In the genomic region with DNA sequence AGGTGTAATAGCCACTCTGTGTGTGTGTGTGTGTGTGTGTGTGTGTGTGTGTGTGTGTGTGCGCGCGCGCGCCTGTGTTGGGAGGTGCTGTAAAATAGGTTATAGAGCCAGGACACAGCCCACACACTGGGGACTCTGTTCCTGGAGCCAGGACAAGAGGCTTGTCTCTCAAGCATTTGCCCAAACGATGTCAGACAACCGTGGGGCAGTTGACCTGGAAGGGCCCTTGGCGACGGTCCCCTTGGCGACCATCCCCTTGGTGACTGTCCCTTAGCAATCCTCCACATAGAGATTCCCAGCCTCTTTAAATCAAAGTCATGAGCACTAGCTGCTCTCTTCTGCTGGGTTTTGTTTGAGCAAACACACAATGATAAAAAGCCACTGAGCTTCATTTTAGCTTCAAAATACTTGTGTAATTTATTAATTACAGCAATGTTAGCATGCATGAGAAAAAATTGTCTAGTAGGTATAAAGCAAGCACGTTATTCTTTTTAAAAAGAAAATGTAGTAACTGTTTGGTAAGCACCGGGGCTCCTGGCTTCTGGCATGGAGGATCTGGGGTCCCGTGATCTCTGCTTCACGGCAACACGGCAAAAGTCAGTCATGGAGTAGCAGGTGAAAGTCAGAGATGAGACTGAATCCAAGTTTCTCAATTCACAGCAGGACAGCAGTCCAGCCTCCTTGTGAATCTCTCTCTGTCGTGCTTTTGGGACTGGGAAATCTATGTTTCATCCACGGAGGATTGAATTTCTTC, we compare ENCODE assay signal across 10 mouse cellular contexts. TPM values are rescaled to one million over a fixed set of nuclear protein-coding genes. Genes with fewer than 3 reads are reported as not detected.
DNase-seq lines count a peak whose midpoint lies in the region; ATAC-seq and TF ChIP-seq lines count a peak whose summit lies in the region.
"Had no signal": no experiment of that assay in that cellular context is flagged by ENCODE, and none has a peak within 500 bp of the region (broad histone marks: within the 10 kb centered on the region; RNA-seq: fewer than 3 reads in every experiment).

No protein-coding gene starts in this region.

- peak; percentile 49 to 64 for DNase-seq in layer of hippocampus, postnatal 10 days (ENCODE audit: low spot score in 2 of 2)
- DNase-seq in layer of hippocampus, adult 11-12 months (ENCODE audit: low spot score), result no peak
- DNase-seq in embryo, embryonic 9.5 days (ENCODE audit: extremely low spot score), result peak; percentile 62
- DNase-seq in hindbrain, embryonic 14.5 days (ENCODE audit: low spot score), result peak; percentile 53
- no peak for DNase-seq in urinary bladder, adult 2 months (ENCODE audit: low spot score)
- no peak for DNase-seq in kidney, postnatal 25 days
- DNase-seq: kidney, adult 2 months had no signal

- H3K4me1 ChIP-seq in hindbrain, embryonic 14.5 days (replicated peaks; ENCODE audit: control insufficient read depth, insufficient read depth, low read length), result peaks cover 37% of the 10 kb centered on the region
- H3K4me1 ChIP-seq in neural tube, embryonic 13.5 days (replicated peaks), result peaks cover 44% of the 10 kb centered on the region
- no peaks in the 10 kb centered on the region for H3K4me1 ChIP-seq in intestine, postnatal 0 days (replicated peaks; ENCODE audit: control insufficient read depth, insufficient read depth, low read length)

- ATAC-seq in hindbrain, embryonic 14.5 days (ENCODE audit: low FRiP score), result peak; percentile 28; the same call in 1 of the 2 replicates
- peak; percentile 37 for ATAC-seq in neural tube, embryonic 13.5 days (ENCODE audit: low read depth)
- ATAC-seq in intestine, postnatal 0 days, result no peak

- no peaks in the 10 kb centered on the region for H3K36me3 ChIP-seq in hindbrain, embryonic 14.5 days (replicated peaks; ENCODE audit: control insufficient read depth, insufficient read depth)
- H3K36me3 ChIP-seq in neural tube, embryonic 13.5 days, result no peaks in the 10 kb centered on the region
- no peaks in the 10 kb centered on the region for H3K36me3 ChIP-seq in intestine, postnatal 0 days (ENCODE audit: control insufficient read depth, insufficient read depth)
- H3K36me3 ChIP-seq: limb, embryonic 12.5 days had no signal

- peak overlapping the region; percentile 63 for H3K4me2 ChIP-seq in hindbrain, embryonic 14.5 days (replicated peaks)
- H3K4me2 ChIP-seq in neural tube, embryonic 13.5 days, result peak overlapping the region; percentile 73
- H3K4me2 ChIP-seq in intestine, postnatal 0 days (replicated peaks; ENCODE audit: low read depth), result no peak overlapping the region

- H3K27ac ChIP-seq in hindbrain, embryonic 14.5 days, result 0 out of 2 replicates have a peak overlapping the region, but pooled peaks have one; percentile 59
- H3K27ac ChIP-seq in neural tube, embryonic 13.5 days (replicated peaks), result peak overlapping the region; percentile 34; the same call in 1 of the 2 replicates
- H3K27ac ChIP-seq in intestine, postnatal 0 days (ENCODE audit: low read depth, low read length), result no peak overlapping the region
- H3K27ac ChIP-seq: limb, embryonic 12.5 days had no signal

- TF ChIP-seq CTCF in intestine, postnatal 0 days (IDR thresholded peaks at IDR 0.05; ENCODE audit: low read depth), result no peak

- peak overlapping the region; percentile 67; the same call in 1 of the 2 replicates for H3K9ac ChIP-seq in hindbrain, embryonic 14.5 days
- peak overlapping the region; percentile 81; the same call in 1 of the 2 replicates for H3K9ac ChIP-seq in neural tube, embryonic 13.5 days
- no peak overlapping the region for H3K9ac ChIP-seq in intestine, postnatal 0 days (ENCODE audit: low read depth, low read length)
- H3K9ac ChIP-seq: limb, embryonic 12.5 days had no signal

- peak overlapping the region; percentile 48 for H3K4me3 ChIP-seq in hindbrain, embryonic 14.5 days (replicated peaks; ENCODE audit: low read length)
- H3K4me3 ChIP-seq in neural tube, embryonic 13.5 days, result peak overlapping the region; percentile 52
- H3K4me3 ChIP-seq in intestine, postnatal 0 days (ENCODE audit: low read depth, low read length), result no peak overlapping the region

- peaks cover 13% of the 10 kb centered on the region; the same call in 1 of the 2 replicates for H3K9me3 ChIP-seq in hindbrain, embryonic 14.5 days (ENCODE audit: control insufficient read depth, low read length)
- peaks cover 10% of the 10 kb centered on the region for H3K9me3 ChIP-seq in neural tube, embryonic 13.5 days
- no peaks in the 10 kb centered on the region for H3K9me3 ChIP-seq in intestine, postnatal 0 days (ENCODE audit: control insufficient read depth)

- WGBS in hindbrain, embryonic 14.5 days, result 12% methylated on average over 17 of the region's 17 CpGs
- 18% methylated on average over 17 of the region's 17 CpGs for WGBS in neural tube, embryonic 13.5 days
- WGBS in intestine, postnatal 0 days, result 52% methylated on average over 17 of the region's 17 CpGs

- peaks cover 30% of the 10 kb centered on the region for H3K27me3 ChIP-seq in hindbrain, embryonic 14.5 days (ENCODE audit: control insufficient read depth, insufficient read depth, low read length)
- peaks cover 68% of the 10 kb centered on the region for H3K27me3 ChIP-seq in neural tube, embryonic 13.5 days
- H3K27me3 ChIP-seq in intestine, postnatal 0 days (replicated peaks; ENCODE audit: control insufficient read depth, insufficient read depth, low read length), result peaks cover 51% of the 10 kb centered on the region

RNA-seq across cellular contexts. Expression of a gene that starts 3.0 kb away (rescaled TPM):
- 10 to 100 TPM; 24.3 to 24.4 TPM for total RNA-seq in layer of hippocampus, postnatal 10 days (2021)
- 28.7 and 31.4 TPM in 2 replicates for polyA plus RNA-seq in hindbrain, embryonic 14.5 days (2014; fragmentation: Nextera tagmentation; extraction: Ambion mirVana)
- 22.0 and 22.7 TPM in 2 replicates for polyA plus RNA-seq in neural tube, embryonic 13.5 days (2015; fragmentation: Nextera tagmentation; extraction: Ambion mirVana)
- polyA plus RNA-seq in intestine, postnatal 0 days (2015; fragmentation: Nextera tagmentation; extraction: Ambion mirVana), result 2.0 and 3.3 TPM in 2 replicates
- polyA plus RNA-seq in urinary bladder, adult 2 months (2012; rRNA removed), result 4.5 and 6.1 TPM in 2 replicates

Comparison
In these comparisons a context has a peak if more than half of its experiments do, and no peak if none do; other contexts are left out.
1. DNase-seq: peak in layer of hippocampus, postnatal 10 days (2 of 2), embryo, embryonic 9.5 days (single experiment) and hindbrain, embryonic 14.5 days (single experiment); none in layer of hippocampus, adult 11-12 months (single experiment), urinary bladder, adult 2 months (single experiment) and kidney, postnatal 25 days (0 of 2).